Mouse (Mus musculus) erythroblast, embryonic 14.5 days (primary cell): ENCODE measurements around the gene Slit2.

Source experiments
- GATA1 ChIP-seq: IDR thresholded peaks from 2 replicates; pipeline ENCODE4 v1.6.1; 2012; ENCODE audit warnings: low read length, inconsistent platforms, mixed read lengths
- TAL1 ChIP-seq: IDR thresholded peaks from 3 replicates; pipeline ENCODE4 v1.6.1; 2012; ENCODE audit warnings: low read length, inconsistent platforms, mixed read lengths

DNA sequence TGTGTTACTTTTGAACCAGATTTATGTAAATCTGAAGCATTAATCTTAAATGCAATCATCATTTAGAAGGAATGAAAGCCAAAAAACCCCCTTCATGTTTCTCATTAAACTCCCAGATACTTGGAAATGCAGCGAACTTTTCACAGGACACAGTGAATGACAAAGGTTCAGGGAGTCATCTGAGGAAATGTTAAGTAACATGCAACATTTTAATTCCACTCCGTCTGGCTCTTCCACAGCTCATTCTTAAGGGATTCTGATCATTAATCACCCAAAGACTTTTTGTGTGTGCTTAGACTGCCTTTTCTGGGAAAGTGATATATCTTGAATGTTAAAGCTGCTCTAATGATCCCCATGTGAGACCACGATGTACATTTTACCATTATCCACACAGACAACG is 337.7 kb downstream of the Slit2 start:
- TF ChIP-seq GATA1 (no peak), TAL1 (no peak)
